Mouse (Mus musculus): Measurements from ENCODE around the gene Srgap3.

DNA sequence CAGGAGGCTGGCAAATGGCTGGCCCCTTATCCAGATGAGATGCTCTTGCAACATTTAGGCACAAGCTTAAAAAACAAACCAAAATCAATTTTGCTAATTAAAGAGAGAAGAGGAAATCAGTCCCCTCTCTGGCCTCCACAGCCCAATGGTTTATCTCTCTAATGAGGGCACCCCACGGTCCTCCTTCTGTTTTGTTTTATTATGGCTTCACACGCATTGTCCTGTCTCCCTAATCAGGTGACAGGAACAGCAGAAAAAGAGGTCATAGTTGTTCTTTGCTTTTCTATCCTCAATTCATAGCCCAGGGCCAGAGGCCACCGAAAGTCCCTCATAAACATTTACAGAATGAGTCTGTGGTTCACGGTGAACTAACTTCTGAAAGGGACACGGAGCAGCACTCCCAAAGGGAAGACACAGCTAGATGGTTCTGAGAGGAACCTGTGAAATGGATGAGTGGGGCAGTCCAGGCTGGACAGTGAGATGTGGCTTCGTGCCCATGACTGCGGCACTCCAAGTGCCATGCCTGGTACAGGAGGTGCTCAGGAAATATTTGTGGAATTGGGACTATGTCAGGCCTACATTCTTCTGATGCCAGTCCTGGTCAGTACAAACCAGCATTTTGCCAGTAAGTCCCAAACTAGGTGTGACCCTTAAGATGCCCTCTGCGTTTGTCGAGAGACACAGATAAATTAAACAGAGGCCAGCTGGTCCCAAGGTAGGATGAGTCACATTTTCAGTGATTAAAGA, 73.8 kb downstream of the Srgap3 start:
- no peak for TF ChIP-seq CTCF (IDR thresholded peaks at IDR 0.05; ENCODE audit: insufficient read depth, low read length)
- TF ChIP-seq POLR2A (IDR thresholded peaks at IDR 0.05; ENCODE audit: borderline replicate concordance, extremely low read depth, low read depth, low read length), result no peak
